Mouse (Mus musculus) liver, embryonic 14.5 days (tissue): ENCODE measurements around the gene Srgap1. TPM values are rescaled to one million over a fixed set of nuclear protein-coding genes. Genes with fewer than 3 reads are reported as not detected.

Experiments
- ATAC-seq: fragments of 200-750 bp; cut with Nextera tagmentation; 2 replicates; pipeline ENCODE4 v1.8.0; 2017; ENCODE audit warnings: moderate number of reproducible peaks, mild to moderate bottlenecking, moderate library complexity; ENCODE audit not compliant: insufficient read depth
- DNase-seq, 3 experiments: peaks; one replicate each; pipeline ENCODE4 v3.0.0-alpha.2; 2012 to 2013; ENCODE audit warnings: low read depth in 3 of 3, low spot score in 3 of 3
- H3K27ac ChIP-seq: fragments of 300-500 bp; sonication (generic); 2 replicates; pipeline ENCODE4 v1.5.1; 2014; ENCODE audit warnings: moderate library complexity, mild to moderate bottlenecking, control low read depth, inconsistent platforms
- H3K27me3 ChIP-seq: fragments of 300-500 bp; sonication (generic); 2 replicates; pipeline ENCODE4 v1.6.1; 2014; ENCODE audit warnings: mild to moderate bottlenecking, low read length, moderate library complexity; ENCODE audit not compliant: control insufficient read depth, insufficient read depth
- H3K36me3 ChIP-seq: fragments of 300-500 bp; sonication (generic); replicated peaks from 2 replicates; pipeline ENCODE4 v1.6.1; 2014; ENCODE audit warnings: low read depth; ENCODE audit not compliant: control insufficient read depth, insufficient read depth
- H3K4me1 ChIP-seq, 2 experiments: fragments of 200-500 bp in 1 of 2; fragments of 300-500 bp in 1 of 2; sonication (generic) in 1 of 2; replicated peaks; 2 replicates each; pipeline ENCODE4 v1.6.1; 2012 to 2014; ENCODE audit warnings: antibody characterized with exemption in 1 of 2, inconsistent platforms in 1 of 2, low read length in 1 of 2; ENCODE audit not compliant: control insufficient read depth in 2 of 2, insufficient read depth in 2 of 2
- H3K4me2 ChIP-seq: fragments of 300-500 bp; sonication (generic); 2 replicates; pipeline ENCODE4 v1.6.1; 2014; ENCODE audit warnings: low read depth, mild to moderate bottlenecking, control low read depth, moderate library complexity
- H3K4me3 ChIP-seq, 2 experiments: fragments of 200-500 bp in 1 of 2; fragments of 300-500 bp in 1 of 2; sonication (generic) in 1 of 2; 2 replicates each; pipeline ENCODE4 v1.5.1; 2012 to 2014; ENCODE audit warnings: low read depth in 2 of 2, low read length in 2 of 2, mild to moderate bottlenecking in 2 of 2, control low read depth in 1 of 2, inconsistent platforms in 1 of 2, moderate library complexity in 1 of 2; ENCODE audit not compliant: insufficient read depth in 1 of 2
- H3K9ac ChIP-seq: fragments of 300-500 bp; sonication (generic); replicated peaks from 2 replicates; pipeline ENCODE4 v1.6.1; 2014; ENCODE audit warnings: mild to moderate bottlenecking, control low read depth, moderate library complexity
- H3K9me3 ChIP-seq: fragments of 300-500 bp; sonication (generic); 2 replicates; pipeline ENCODE4 v1.6.1; 2016; ENCODE audit warnings: low read length, mixed read lengths; ENCODE audit not compliant: control insufficient read depth
- CTCF ChIP-seq: IDR thresholded peaks from 2 replicates; pipeline ENCODE4 v1.5.1; 2016; ENCODE audit warnings: antibody characterized with exemption, low read depth, control low read depth
- EP300 ChIP-seq: IDR thresholded peaks from 2 replicates; pipeline ENCODE4 v1.6.1; 2016; ENCODE audit warnings: antibody characterized with exemption, low read depth
- WGBS: fragments of 180-500 bp; shearing (Covaris S2); extraction: QIAGEN DNeasy Blood & Tissue Kit; methylation state at CpG from one replicate; pipeline ENCODE4 v1.1.7; 2014; ENCODE audit not compliant: insufficient replicate concordance; 5-methylcytosine and 5-hydroxymethylcytosine counted together
- polyA plus RNA-seq, 2 experiments: library from polyadenylated mRNA; depleted of rRNA in 1 of 2; stranded (reverse) in 1 of 2; unstranded in 1 of 2; fragments of >200 nt; fragmentation: Nextera tagmentation in 1 of 2; extraction: Ambion mirVana in 1 of 2; gene quantifications; 2 replicates each; pipeline versions ENCODE4 v1.2.1 to v1.2.3; 2012 to 2014

Gene Srgap1
- polyA plus RNA-seq, 2 experiments = 0.66 to 0.79 TPM

- H3K4me1 ChIP-seq = no peaks in the 10 kb centered on the region; a peak in 1 of 4 replicates
- no peak overlapping the region for H3K4me3 ChIP-seq
- no peak overlapping the region for H3K4me2 ChIP-seq
- H3K9ac ChIP-seq = no peak overlapping the region
- WGBS = 33% methylated on average over 7 of the region's 7 CpGs
- ATAC-seq (no peak), DNase-seq (no peak)
- no peak overlapping the region for H3K27ac ChIP-seq
- TF ChIP-seq CTCF (no peak), EP300 (no peak)
- no peaks in the 10 kb centered on the region for H3K9me3 ChIP-seq
- no peaks in the 10 kb centered on the region for H3K27me3 ChIP-seq
- no peaks in the 10 kb centered on the region for H3K36me3 ChIP-seq
These were observed 168.3 kb downstream of the Srgap1 start for GRCm38 (mm10) chr10:121878855-121879254.

- TF ChIP-seq CTCF (no peak), EP300 (no peak)
- DNase-seq (no peak), ATAC-seq (no peak)
- no peaks in the 10 kb centered on the region for H3K27me3 ChIP-seq
- no peak overlapping the region for H3K27ac ChIP-seq
- no peak overlapping the region for H3K4me2 ChIP-seq
- no peak overlapping the region for H3K4me3 ChIP-seq
- H3K9ac ChIP-seq = no peak overlapping the region
- H3K9me3 ChIP-seq = no peaks in the 10 kb centered on the region
- H3K36me3 ChIP-seq = no peaks in the 10 kb centered on the region
- no peaks in the 10 kb centered on the region; a peak in 1 of 4 replicates for H3K4me1 ChIP-seq
- 62% methylated on average over 9 of the region's 9 CpGs for WGBS
These were observed 169.2 kb downstream of the Srgap1 start for GRCm38 (mm10) chr10:121877906-121878305.

- H3K4me3 ChIP-seq = no peak overlapping the region
- no peak for DNase-seq
- no peak overlapping the region for H3K4me2 ChIP-seq
- H3K9me3 ChIP-seq = no peaks in the 10 kb centered on the region
- no peak for ATAC-seq
- no peak overlapping the region for H3K27ac ChIP-seq
- 57% methylated on average over 4 of the region's 4 CpGs for WGBS
- TF ChIP-seq EP300 = no peak
- TF ChIP-seq CTCF = no peak
- no peaks in the 10 kb centered on the region for H3K27me3 ChIP-seq
- no peaks in the 10 kb centered on the region for H3K4me1 ChIP-seq
- H3K9ac ChIP-seq = no peak overlapping the region
- no peaks in the 10 kb centered on the region for H3K36me3 ChIP-seq
These were observed 174.0 kb downstream of the Srgap1 start for GRCm38 (mm10) chr10:121873063-121873489.

- no peak for ATAC-seq
These were observed 177.2 kb downstream of the Srgap1 start for GRCm38 (mm10) chr10:121869941-121870340.

GRCm38 (mm10) chr10:121868255-121868654, 178.9 kb downstream of the Srgap1 start:
- no peaks in the 10 kb centered on the region for H3K4me1 ChIP-seq
- no peaks in the 10 kb centered on the region for H3K27me3 ChIP-seq
- ATAC-seq (no peak), DNase-seq (no peak)
- no peak overlapping the region for H3K4me3 ChIP-seq
- no peak for TF ChIP-seq CTCF
- TF ChIP-seq EP300 = no peak
- no peak overlapping the region for H3K9ac ChIP-seq
- WGBS = 74% methylated on average over 3 of the region's 3 CpGs
- no peaks in the 10 kb centered on the region for H3K9me3 ChIP-seq
- H3K36me3 ChIP-seq = no peaks in the 10 kb centered on the region
- no peak overlapping the region for H3K27ac ChIP-seq
- no peak overlapping the region for H3K4me2 ChIP-seq

More at GRCm38 (mm10) chr10:121869941-121870340, 177.2 kb downstream of the Srgap1 start:
- H3K27me3 ChIP-seq = no peaks in the 10 kb centered on the region
- no peak overlapping the region for H3K4me3 ChIP-seq
- H3K9ac ChIP-seq = no peak overlapping the region
- no peaks in the 10 kb centered on the region for H3K4me1 ChIP-seq
- no peaks in the 10 kb centered on the region for H3K36me3 ChIP-seq
- 66% methylated on average over 8 of the region's 8 CpGs for WGBS
- no peak for DNase-seq
- H3K9me3 ChIP-seq = no peaks in the 10 kb centered on the region
- no peak overlapping the region for H3K4me2 ChIP-seq
- no peak overlapping the region for H3K27ac ChIP-seq
- no peak for TF ChIP-seq EP300
- TF ChIP-seq CTCF = no peak
